Mouse (Mus musculus) urinary bladder, postnatal 14 days (tissue): ENCODE measurements around the gene Larp1b.

Experiments used
- DNase-seq: peaks from one replicate; pipeline ENCODE4 v3.0.0; 2021; ENCODE audit warnings: low spot score

Larp1b gene

DNA sequence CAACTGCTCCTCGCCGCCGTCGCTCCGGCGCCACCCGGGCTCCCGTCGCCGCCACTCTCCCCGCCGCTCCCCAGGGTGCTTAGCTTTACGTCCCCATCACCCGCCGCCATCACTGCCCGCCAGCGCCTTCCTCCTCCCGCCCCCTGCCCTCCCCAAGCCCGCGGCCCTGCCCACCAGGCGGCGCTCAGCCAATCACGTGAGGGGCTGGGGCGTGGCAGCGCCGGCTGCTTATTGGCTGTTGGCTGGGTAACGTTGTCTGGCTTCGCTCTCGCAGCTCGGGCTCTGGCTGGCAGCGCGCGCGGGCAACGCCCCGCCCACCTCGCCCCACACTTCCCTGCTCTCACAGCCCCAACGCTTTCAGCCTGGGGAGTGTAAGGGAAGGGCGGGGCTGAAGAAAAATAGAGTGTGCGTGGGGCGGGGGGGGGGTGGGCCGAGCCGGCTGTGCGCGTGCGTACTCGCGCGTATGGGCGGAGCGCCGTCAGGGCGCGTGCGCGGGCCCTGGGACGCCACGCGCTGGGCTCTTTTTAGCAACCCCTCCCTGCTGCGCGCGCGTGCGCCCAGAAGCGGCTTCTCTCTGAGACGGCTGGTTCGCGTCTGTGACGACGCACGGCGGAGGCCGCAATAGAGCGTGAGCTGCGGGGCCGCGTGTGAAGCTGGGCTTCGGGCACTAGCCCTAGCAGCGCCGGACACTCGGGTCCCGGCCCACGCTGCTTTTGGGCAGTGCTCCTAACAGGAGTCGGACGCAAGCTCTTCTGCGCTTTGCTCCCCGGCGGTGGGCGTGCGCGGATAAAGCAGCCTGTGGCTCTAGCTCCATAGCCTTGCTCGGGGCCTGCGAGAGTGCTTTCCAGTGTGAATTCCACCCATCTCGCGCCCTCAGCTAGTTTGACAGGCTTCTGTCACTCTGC, 133.5 kb downstream of the Larp1b start, which contains the start of gene Pgrmc2:
Gene Pgrmc2 (minus strand): TSS at position 162 of the 905 bp plus-strand sequence.
- peak; percentile 98 for DNase-seq

DNA sequence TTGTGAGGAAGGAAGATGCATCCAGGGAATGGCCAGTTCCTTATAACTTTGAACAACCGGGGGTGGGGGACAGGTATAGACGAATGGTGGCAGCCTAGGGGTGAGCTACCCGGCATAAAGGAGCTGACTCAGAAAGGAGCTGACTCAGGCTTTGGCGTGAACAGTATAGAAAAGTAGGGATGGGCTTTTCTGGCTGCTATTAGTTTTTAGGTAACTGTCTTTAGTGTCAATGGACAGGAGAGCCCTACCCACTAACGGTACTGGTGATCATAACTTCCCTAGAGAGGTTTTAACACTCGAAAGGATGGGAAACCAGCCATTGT, 134.1 kb downstream of the Larp1b start:
- DNase-seq = no peak

DNA sequence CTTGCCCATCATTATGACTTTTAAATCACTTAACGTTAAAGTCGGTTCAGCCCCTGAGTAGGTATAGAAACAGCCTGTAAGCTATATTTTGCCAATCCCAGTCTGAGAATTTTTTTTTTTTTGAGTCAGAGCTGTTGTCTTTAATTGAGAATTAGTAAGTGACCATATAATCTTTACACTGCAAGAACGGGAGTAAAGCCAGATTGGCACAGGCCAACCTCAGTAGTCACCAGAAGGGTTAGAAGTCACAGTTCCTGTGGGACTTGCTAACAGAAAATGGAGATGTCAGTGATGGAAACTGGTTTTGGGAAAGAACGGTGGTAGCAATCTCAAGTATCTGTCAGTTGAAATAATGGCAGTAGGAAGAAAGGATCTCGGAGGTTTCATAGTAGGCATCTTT, 134.8 kb downstream of the Larp1b start:
- DNase-seq = no peak

- DNase-seq = no peak
Measured at GRCm38 (mm10) chr3:41087071-41087470, 137.4 kb downstream of the Larp1b start.
